Mouse (Mus musculus) hindbrain, embryonic 11.5 days (tissue): ENCODE measurements around the gene Macrod2. TPM values are rescaled to one million over a fixed set of nuclear protein-coding genes. Genes with fewer than 3 reads are reported as not detected.
A peak's percentile ranks its signal among the peaks of the same experiment; 100 is the strongest.

Source experiments
- ATAC-seq: fragments of 200-750 bp; cut with Nextera tagmentation; 2 replicates; pipeline ENCODE4 v1.8.0; 2017; ENCODE audit warnings: mild to moderate bottlenecking, moderate TSS enrichment, moderate library complexity; ENCODE audit not compliant: low FRiP score
- DNase-seq: peaks from one replicate; pipeline ENCODE4 v3.0.0-alpha.2; 2015; ENCODE audit warnings: low spot score
- H3K27ac ChIP-seq: fragments of 300-500 bp; sonication (generic); 2 replicates; pipeline ENCODE4 v1.5.1; 2014; ENCODE audit warnings: mild to moderate bottlenecking, low read depth, low read length
- H3K27me3 ChIP-seq: fragments of 300-500 bp; sonication (generic); 2 replicates; pipeline ENCODE4 v1.6.1; 2014; ENCODE audit warnings: mild to moderate bottlenecking, low read length, moderate library complexity, mixed read lengths; ENCODE audit not compliant: control insufficient read depth, insufficient read depth
- H3K36me3 ChIP-seq: fragments of 300-500 bp; sonication (generic); 2 replicates; pipeline ENCODE4 v1.6.1; 2014; ENCODE audit warnings: mild to moderate bottlenecking, low read length, moderate library complexity, mixed read lengths; ENCODE audit not compliant: control insufficient read depth, insufficient read depth
- H3K4me1 ChIP-seq: fragments of 300-500 bp; sonication (generic); replicated peaks from 2 replicates; pipeline ENCODE4 v1.6.1; 2014; ENCODE audit warnings: low read length, mixed read lengths; ENCODE audit not compliant: control insufficient read depth, insufficient read depth
- H3K4me2 ChIP-seq: fragments of 300-500 bp; sonication (generic); replicated peaks from 2 replicates; pipeline ENCODE4 v1.6.1; 2014; ENCODE audit warnings: mild to moderate bottlenecking, low read depth, low read length
- H3K4me3 ChIP-seq: fragments of 300-500 bp; sonication (generic); 2 replicates; pipeline ENCODE4 v1.5.1; 2014; ENCODE audit warnings: low read depth, low read length
- H3K9ac ChIP-seq: fragments of 300-500 bp; sonication (generic); 2 replicates; pipeline ENCODE4 v1.6.1; 2014; ENCODE audit warnings: low read depth, low read length
- H3K9me3 ChIP-seq: fragments of 300-500 bp; sonication (generic); 2 replicates; pipeline ENCODE4 v1.6.1; 2016; ENCODE audit warnings: low read length; ENCODE audit not compliant: control insufficient read depth
- WGBS: fragments of 180-500 bp; shearing (Covaris S2); extraction: QIAGEN DNeasy Blood & Tissue Kit; methylation state at CpG from one replicate; pipeline ENCODE4 v1.1.7; 2014; 5-methylcytosine and 5-hydroxymethylcytosine counted together
- polyA plus RNA-seq: library from polyadenylated mRNA; unstranded; fragments of >200 nt; fragmentation: Nextera tagmentation; extraction: Ambion mirVana; gene quantifications from 2 replicates; pipeline ENCODE4 v1.2.1, GENCODE M21; 2014

Gene Macrod2
- polyA plus RNA-seq, 1 experiment from 2014 or later = 42.5 TPM

- 35% methylated on average over 3 of the region's 3 CpGs for WGBS
- no peak for DNase-seq
- Histone ChIP-seq H3K9me3 (no peaks in the 10 kb centered on the region), H3K36me3 (no peaks in the 10 kb centered on the region), H3K4me1 (no peaks in the 10 kb centered on the region), H3K4me2 (no peak overlapping the region), H3K27ac (no peak overlapping the region), H3K27me3 (no peaks in the 10 kb centered on the region), H3K9ac (no peak overlapping the region), H3K4me3 (no peak overlapping the region)
- ATAC-seq = no peak
Measured at GRCm38 (mm10) chr2:142373978-142374377, 1978.9 kb downstream of the Macrod2 start.

- DNase-seq (no peak), ATAC-seq (no peak)
- Histone ChIP-seq H3K36me3 (no peaks in the 10 kb centered on the region), H3K4me1 (no peaks in the 10 kb centered on the region), H3K4me2 (no peak overlapping the region), H3K9ac (no peak overlapping the region), H3K9me3 (no peaks in the 10 kb centered on the region), H3K27ac (no peak overlapping the region), H3K4me3 (no peak overlapping the region), H3K27me3 (no peaks in the 10 kb centered on the region)
- WGBS = 90% methylated on average over 2 of the region's 2 CpGs
Measured at GRCm38 (mm10) chr2:142380563-142380962, 1985.5 kb downstream of the Macrod2 start.

GRCm38 (mm10) chr2:142381081-142381579, 1986.0 kb downstream of the Macrod2 start:
- no peak overlapping the region for H3K9ac ChIP-seq
- WGBS = 91% methylated on average over 2 of the region's 2 CpGs
- DNase-seq (no peak), ATAC-seq (no peak)
- no peaks in the 10 kb centered on the region for H3K9me3 ChIP-seq
- H3K27me3 ChIP-seq = no peaks in the 10 kb centered on the region
- H3K36me3 ChIP-seq = no peaks in the 10 kb centered on the region
- no peaks in the 10 kb centered on the region for H3K4me1 ChIP-seq
- H3K27ac ChIP-seq = no peak overlapping the region
- no peak overlapping the region for H3K4me3 ChIP-seq
- no peak overlapping the region for H3K4me2 ChIP-seq

GRCm38 (mm10) chr2:142393546-142393945, 1998.4 kb downstream of the Macrod2 start:
- Histone ChIP-seq H3K27me3 (no peaks in the 10 kb centered on the region), H3K27ac (no peak overlapping the region), H3K4me2 (no peak overlapping the region), H3K36me3 (no peaks in the 10 kb centered on the region), H3K9me3 (no peaks in the 10 kb centered on the region), H3K9ac (no peak overlapping the region), H3K4me1 (no peaks in the 10 kb centered on the region), H3K4me3 (no peak overlapping the region)
- DNase-seq (no peak), ATAC-seq (no peak)

- no peak overlapping the region for H3K9ac ChIP-seq
- DNase-seq (no peak), ATAC-seq (no peak)
- no peak overlapping the region for H3K27ac ChIP-seq
- no peak overlapping the region for H3K4me2 ChIP-seq
- no peak overlapping the region for H3K4me3 ChIP-seq
- no peaks in the 10 kb centered on the region for H3K9me3 ChIP-seq
- no peaks in the 10 kb centered on the region for H3K4me1 ChIP-seq
- no peaks in the 10 kb centered on the region for H3K36me3 ChIP-seq
- 45% methylated on average over 1 of the region's 1 CpGs for WGBS
- no peaks in the 10 kb centered on the region for H3K27me3 ChIP-seq
Measured at GRCm38 (mm10) chr2:142399490-142399889, 2004.4 kb downstream of the Macrod2 start.

GRCm38 (mm10) chr2:142400781-142401180, 2005.7 kb downstream of the Macrod2 start:
- Histone ChIP-seq H3K27ac (no peak overlapping the region), H3K36me3 (no peaks in the 10 kb centered on the region), H3K4me1 (no peaks in the 10 kb centered on the region), H3K27me3 (no peaks in the 10 kb centered on the region), H3K9me3 (no peaks in the 10 kb centered on the region), H3K4me3 (no peak overlapping the region), H3K9ac (no peak overlapping the region), H3K4me2 (no peak overlapping the region)
- no peak for ATAC-seq
- 89% methylated on average over 4 of the region's 4 CpGs for WGBS
- no peak for DNase-seq

- Histone ChIP-seq H3K4me3 (no peak overlapping the region), H3K27ac (no peak overlapping the region), H3K9ac (no peak overlapping the region), H3K4me1 (no peaks in the 10 kb centered on the region), H3K36me3 (no peaks in the 10 kb centered on the region), H3K27me3 (no peaks in the 10 kb centered on the region), H3K4me2 (no peak overlapping the region), H3K9me3 (no peaks in the 10 kb centered on the region)
- ATAC-seq = no peak
- 77% methylated on average over 3 of the region's 3 CpGs for WGBS
- DNase-seq = no peak
Measured at GRCm38 (mm10) chr2:142401359-142401758, 2006.2 kb downstream of the Macrod2 start.

GRCm38 (mm10) chr2:142403394-142403793, 2008.3 kb downstream of the Macrod2 start:
- DNase-seq = no peak
- no peak overlapping the region for H3K4me3 ChIP-seq
- H3K27me3 ChIP-seq = no peaks in the 10 kb centered on the region
- H3K9ac ChIP-seq = no peak overlapping the region
- H3K36me3 ChIP-seq = no peaks in the 10 kb centered on the region
- H3K9me3 ChIP-seq = no peaks in the 10 kb centered on the region
- no peaks in the 10 kb centered on the region for H3K4me1 ChIP-seq
- H3K27ac ChIP-seq = no peak overlapping the region
- H3K4me2 ChIP-seq = no peak overlapping the region
- ATAC-seq = no peak

- 47% methylated on average over 6 of the region's 6 CpGs for WGBS
- no peak overlapping the region for H3K9ac ChIP-seq
- no peak overlapping the region for H3K27ac ChIP-seq
Measured at GRCm38 (mm10) chr2:142404321-142404720, 2009.2 kb downstream of the Macrod2 start.

More at GRCm38 (mm10) chr2:142404321-142404720, 2009.2 kb downstream of the Macrod2 start:
- ATAC-seq = peak; percentile 28; the same call in 1 of the 2 replicates
- H3K27me3 ChIP-seq = no peaks in the 10 kb centered on the region
- no peak overlapping the region for H3K4me2 ChIP-seq
- H3K36me3 ChIP-seq = no peaks in the 10 kb centered on the region
- no peak overlapping the region for H3K4me3 ChIP-seq
- DNase-seq = peak; percentile 17
- H3K9me3 ChIP-seq = no peaks in the 10 kb centered on the region
- no peaks in the 10 kb centered on the region for H3K4me1 ChIP-seq
